Mouse (Mus musculus) hindbrain, embryonic 14.5 days (tissue): ENCODE results near the gene 4931409K22Rik. TPM values are rescaled to one million over a fixed set of nuclear protein-coding genes. Genes with fewer than 3 reads are reported as not detected.

Source experiments
- ATAC-seq: fragments of 200-750 bp; cut with Nextera tagmentation; 2 replicates; pipeline ENCODE4 v1.8.0; 2017; ENCODE audit warnings: moderate number of reproducible peaks, mild to moderate bottlenecking, moderate TSS enrichment, moderate library complexity; ENCODE audit not compliant: low FRiP score
- DNase-seq: peaks from one replicate; pipeline ENCODE4 v3.0.0-alpha.2; 2015; ENCODE audit warnings: low spot score
- H3K27ac ChIP-seq: fragments of 300-500 bp; sonication (generic); 2 replicates; pipeline ENCODE4 v1.5.1; 2014; ENCODE audit warnings: mild to moderate bottlenecking, moderate library complexity
- H3K27me3 ChIP-seq: fragments of 300-500 bp; sonication (generic); 2 replicates; pipeline ENCODE4 v1.6.1; 2014; ENCODE audit warnings: mild to moderate bottlenecking, low read length, mixed read lengths; ENCODE audit not compliant: control insufficient read depth, insufficient read depth
- H3K36me3 ChIP-seq: fragments of 300-500 bp; sonication (generic); replicated peaks from 2 replicates; pipeline ENCODE4 v1.6.1; 2014; ENCODE audit not compliant: control insufficient read depth, insufficient read depth
- H3K4me1 ChIP-seq: fragments of 300-500 bp; sonication (generic); replicated peaks from 2 replicates; pipeline ENCODE4 v1.6.1; 2014; ENCODE audit warnings: antibody characterized with exemption, low read length, mixed read lengths; ENCODE audit not compliant: control insufficient read depth, insufficient read depth
- H3K4me2 ChIP-seq: fragments of 300-500 bp; sonication (generic); replicated peaks from 2 replicates; pipeline ENCODE4 v1.6.1; 2014; ENCODE audit warnings: mild to moderate bottlenecking, moderate library complexity
- H3K4me3 ChIP-seq: fragments of 300-500 bp; sonication (generic); replicated peaks from 2 replicates; pipeline ENCODE4 v1.5.1; 2014; ENCODE audit warnings: mild to moderate bottlenecking, low read length
- H3K9ac ChIP-seq: fragments of 300-500 bp; sonication (generic); 2 replicates; pipeline ENCODE4 v1.6.1; 2014
- H3K9me3 ChIP-seq: fragments of 300-500 bp; sonication (generic); 2 replicates; pipeline ENCODE4 v1.6.1; 2016; ENCODE audit warnings: low read length; ENCODE audit not compliant: control insufficient read depth
- WGBS: fragments of 180-500 bp; shearing (Covaris S2); extraction: QIAGEN DNeasy Blood & Tissue Kit; methylation state at CpG from one replicate; pipeline ENCODE4 v1.1.7; 2014; 5-methylcytosine and 5-hydroxymethylcytosine counted together
- polyA plus RNA-seq: library from polyadenylated mRNA; unstranded; fragments of >200 nt; fragmentation: Nextera tagmentation; extraction: Ambion mirVana; gene quantifications from 2 replicates; pipeline ENCODE4 v1.2.1, GENCODE M21; 2014

Gene 4931409K22Rik
- polyA plus RNA-seq, 1 experiment from 2014 or later = 0.19 TPM

DNA sequence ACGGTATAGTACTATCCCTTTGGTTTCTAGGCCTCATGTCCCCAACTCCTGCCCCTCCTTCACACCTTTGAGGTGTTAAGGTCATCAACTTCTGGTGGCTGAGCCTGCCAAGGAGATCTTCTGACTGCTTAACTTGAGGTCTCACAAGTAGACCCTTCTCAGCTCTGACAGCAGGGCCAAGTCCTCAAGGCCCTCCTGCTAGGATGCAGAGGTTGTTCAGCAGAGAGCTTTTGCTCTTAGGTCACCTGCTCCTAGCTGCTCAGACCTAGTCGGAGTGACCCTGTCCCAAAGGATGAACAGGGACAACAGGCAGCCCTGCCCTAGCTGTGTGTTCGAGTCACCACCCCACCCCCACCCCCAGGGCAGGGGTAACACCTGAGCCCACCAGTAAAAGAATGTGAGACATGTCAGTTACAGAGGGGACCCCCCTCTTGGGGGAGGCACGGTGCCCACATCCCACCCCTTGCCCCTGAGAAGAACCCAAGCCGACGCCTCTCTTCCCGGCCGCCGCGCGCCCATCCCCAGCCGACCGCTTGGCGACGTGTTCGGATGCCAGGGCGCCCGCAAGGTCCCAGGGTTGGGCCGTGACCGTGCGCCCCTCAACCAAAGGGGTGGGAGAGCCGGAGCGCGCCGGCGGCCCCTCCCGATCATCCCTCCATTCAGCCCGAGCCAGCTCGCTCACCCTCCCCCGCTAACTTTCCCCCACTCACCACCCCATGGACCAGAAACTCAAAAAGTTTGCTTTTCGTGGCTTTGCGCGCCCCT, 44.6 kb upstream of the 4931409K22Rik start:
- peaks cover 82% of the 10 kb centered on the region for H3K4me1 ChIP-seq
- DNase-seq (no peak), ATAC-seq (no peak)
- peak overlapping the region; percentile 54 for H3K4me3 ChIP-seq
- peak overlapping the region; percentile 87 for H3K9ac ChIP-seq
- no peaks in the 10 kb centered on the region for H3K27me3 ChIP-seq
- no peaks in the 10 kb centered on the region for H3K36me3 ChIP-seq
- no peaks in the 10 kb centered on the region for H3K9me3 ChIP-seq
- under 1% methylated on average over 21 of the region's 33 CpGs for WGBS
- peak overlapping the region; percentile 97 for H3K27ac ChIP-seq
- peak overlapping the region; percentile 95 for H3K4me2 ChIP-seq

DNA sequence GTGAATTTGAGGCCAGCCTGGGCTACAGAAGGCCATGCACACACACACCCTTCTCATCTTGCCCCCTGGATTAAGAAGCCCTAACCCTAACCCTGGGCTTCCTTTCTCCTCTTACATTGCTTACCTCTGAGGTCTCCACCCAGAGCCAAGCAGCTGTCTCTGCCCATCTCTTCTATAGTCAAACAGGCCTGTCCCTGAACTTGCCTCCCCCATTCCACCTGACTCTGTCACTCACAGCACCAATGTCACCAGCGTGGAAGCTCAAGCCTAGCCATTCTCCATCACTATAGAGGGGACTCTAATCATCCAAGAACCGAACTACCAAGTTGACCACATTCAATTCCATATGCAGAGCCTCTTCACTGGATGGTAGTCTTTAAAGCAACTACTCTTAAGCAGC, 43.6 kb upstream of the 4931409K22Rik start:
- H3K4me2 ChIP-seq = peak overlapping the region; percentile 95
- ATAC-seq = no peak
- peaks cover 8% of the 10 kb centered on the region; the same call in 1 of the 2 replicates for H3K36me3 ChIP-seq
- no peak overlapping the region for H3K27ac ChIP-seq
- DNase-seq = no peak
- H3K9ac ChIP-seq = no peak overlapping the region
- no peaks in the 10 kb centered on the region for H3K9me3 ChIP-seq
- no peak overlapping the region for H3K4me3 ChIP-seq
- WGBS = 66% methylated on average over 2 of the region's 2 CpGs
- peaks cover 83% of the 10 kb centered on the region for H3K4me1 ChIP-seq
- no peaks in the 10 kb centered on the region for H3K27me3 ChIP-seq

DNA sequence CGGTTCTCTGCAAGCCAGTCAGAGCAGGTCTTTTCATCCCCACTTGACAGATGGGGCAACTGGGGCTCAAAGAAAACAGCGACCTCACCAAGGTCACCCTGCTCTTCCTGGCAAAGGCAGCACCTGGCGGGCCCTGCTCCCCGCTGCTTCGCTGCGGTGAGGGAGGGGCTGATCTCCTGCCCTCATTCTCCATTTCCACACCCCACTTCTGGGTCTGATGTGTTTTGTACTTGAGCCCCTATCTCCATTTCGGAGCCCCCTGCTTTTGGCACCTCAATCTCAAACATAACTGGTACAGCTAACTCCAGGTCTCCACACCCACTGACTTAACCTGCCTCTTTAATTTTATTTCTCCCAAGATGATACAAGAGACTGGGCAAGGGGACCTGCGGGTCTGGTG, 42.5 kb upstream of the 4931409K22Rik start:
- H3K9ac ChIP-seq = peak overlapping the region; percentile 77
- H3K27me3 ChIP-seq = no peaks in the 10 kb centered on the region
- H3K9me3 ChIP-seq = no peaks in the 10 kb centered on the region
- peaks cover 19% of the 10 kb centered on the region for H3K36me3 ChIP-seq
- WGBS = 16% methylated on average over 8 of the region's 8 CpGs
- DNase-seq = no peak
- peak overlapping the region; percentile 87 for H3K4me2 ChIP-seq
- peak overlapping the region; percentile 47 for H3K4me3 ChIP-seq
- peaks cover 82% of the 10 kb centered on the region for H3K4me1 ChIP-seq
- peak overlapping the region; percentile 77; the same call in 1 of the 2 replicates for H3K27ac ChIP-seq
- ATAC-seq = no peak

DNA sequence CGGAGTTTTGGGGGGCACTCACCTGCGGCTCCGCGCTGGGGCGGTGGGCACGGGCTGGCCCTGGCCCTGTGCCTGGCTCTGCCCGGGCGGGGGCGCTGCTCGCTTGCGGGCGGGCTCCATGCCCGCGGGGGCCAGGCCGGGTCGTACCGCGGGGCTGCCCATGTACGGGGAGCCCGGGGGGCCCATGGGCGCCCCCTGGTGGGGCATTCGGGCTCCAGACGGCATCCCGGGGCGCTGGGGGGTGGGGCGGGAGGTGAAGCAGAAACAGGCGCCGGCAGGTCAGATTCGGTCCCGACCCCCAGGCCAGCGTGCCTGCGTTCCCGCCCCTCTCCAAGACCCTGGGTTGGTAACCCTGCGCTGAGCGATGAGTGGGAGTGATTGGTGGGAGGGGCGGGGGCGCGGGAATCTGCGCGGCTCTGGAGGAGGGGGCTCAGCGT, 42.0 kb upstream of the 4931409K22Rik start:
- Histone ChIP-seq H3K27ac (peak overlapping the region; percentile 77), H3K4me2 (peak overlapping the region; percentile 87), H3K4me1 (peaks cover 77% of the 10 kb centered on the region), H3K9ac (peak overlapping the region; percentile 77), H3K36me3 (peaks cover 25% of the 10 kb centered on the region), H3K9me3 (no peaks in the 10 kb centered on the region), H3K27me3 (no peaks in the 10 kb centered on the region), H3K4me3 (peak overlapping the region; percentile 47)
- under 1% methylated on average over 41 of the region's 41 CpGs for WGBS
- DNase-seq (peak; percentile 51), ATAC-seq (peak; percentile 24; the same call in 1 of the 2 replicates)

DNA sequence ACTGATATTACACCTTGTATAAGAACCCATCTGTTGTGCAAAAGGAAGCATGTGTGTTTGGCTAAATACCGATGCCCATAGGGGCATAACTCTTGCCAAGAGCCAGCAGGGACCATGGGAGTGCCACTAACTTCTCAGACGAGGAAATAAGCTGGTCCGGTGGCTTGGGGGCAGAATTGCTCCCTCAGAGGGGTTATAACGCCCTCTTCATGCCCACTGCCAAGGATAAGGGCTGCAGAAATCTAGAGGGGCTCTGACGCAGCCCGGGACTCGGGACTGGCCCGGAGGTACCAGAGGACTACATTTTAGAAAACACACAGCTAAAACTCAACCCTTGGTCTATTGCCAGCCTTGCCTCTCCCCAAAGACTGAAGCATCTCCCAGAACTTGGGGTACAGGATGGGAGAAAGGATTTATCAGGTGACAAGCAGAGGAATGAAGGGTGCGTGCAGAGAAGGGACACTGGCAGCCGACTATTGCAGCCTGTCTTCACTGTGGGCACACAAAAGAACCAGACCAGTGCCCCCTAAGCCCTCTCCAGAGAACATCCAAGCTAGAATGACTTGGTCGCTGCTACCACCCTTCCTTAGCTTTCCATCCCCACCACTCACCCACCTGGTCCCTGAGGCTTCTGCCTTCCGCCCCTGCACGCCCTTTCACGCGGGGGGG, 41.4 kb upstream of the 4931409K22Rik start:
- 20% methylated on average over 15 of the region's 15 CpGs for WGBS
- Histone ChIP-seq H3K9me3 (no peaks in the 10 kb centered on the region), H3K4me3 (peak overlapping the region; percentile 47), H3K27me3 (no peaks in the 10 kb centered on the region), H3K4me2 (peak overlapping the region; percentile 87), H3K27ac (peak overlapping the region; percentile 77), H3K4me1 (peaks cover 71% of the 10 kb centered on the region), H3K9ac (peak overlapping the region; percentile 77), H3K36me3 (peaks cover 30% of the 10 kb centered on the region)
- ATAC-seq (no peak), DNase-seq (peak; percentile 35)

- Histone ChIP-seq H3K9ac (peak overlapping the region; percentile 37), H3K4me2 (peak overlapping the region; percentile 39), H3K4me1 (peaks cover 64% of the 10 kb centered on the region), H3K36me3 (peaks cover 38% of the 10 kb centered on the region), H3K4me3 (peak overlapping the region; percentile 7; the same call in 1 of the 2 replicates), H3K27me3 (no peaks in the 10 kb centered on the region), H3K9me3 (no peaks in the 10 kb centered on the region), H3K27ac (peak overlapping the region; percentile 83)
- WGBS = 43% methylated on average over 2 of the region's 2 CpGs
- ATAC-seq (no peak), DNase-seq (peak; percentile 89)
These were observed 40.7 kb upstream of the 4931409K22Rik start for GRCm38 (mm10) chr5:24597221-24597728.

GRCm38 (mm10) chr5:24596519-24597171, 40.0 kb upstream of the 4931409K22Rik start:
- H3K9me3 ChIP-seq = no peaks in the 10 kb centered on the region
- H3K27me3 ChIP-seq = no peaks in the 10 kb centered on the region
- ATAC-seq (peak; percentile 39), DNase-seq (peak; percentile 67)
- WGBS = 11% methylated on average over 11 of the region's 11 CpGs
- peaks cover 44% of the 10 kb centered on the region for H3K36me3 ChIP-seq
- peaks cover 60% of the 10 kb centered on the region for H3K4me1 ChIP-seq
- peak overlapping the region; percentile 83 for H3K27ac ChIP-seq
- peak overlapping the region; percentile 37 for H3K9ac ChIP-seq
- peak overlapping the region; percentile 7; the same call in 1 of the 2 replicates for H3K4me3 ChIP-seq
- peak overlapping the region; percentile 39 for H3K4me2 ChIP-seq

DNA sequence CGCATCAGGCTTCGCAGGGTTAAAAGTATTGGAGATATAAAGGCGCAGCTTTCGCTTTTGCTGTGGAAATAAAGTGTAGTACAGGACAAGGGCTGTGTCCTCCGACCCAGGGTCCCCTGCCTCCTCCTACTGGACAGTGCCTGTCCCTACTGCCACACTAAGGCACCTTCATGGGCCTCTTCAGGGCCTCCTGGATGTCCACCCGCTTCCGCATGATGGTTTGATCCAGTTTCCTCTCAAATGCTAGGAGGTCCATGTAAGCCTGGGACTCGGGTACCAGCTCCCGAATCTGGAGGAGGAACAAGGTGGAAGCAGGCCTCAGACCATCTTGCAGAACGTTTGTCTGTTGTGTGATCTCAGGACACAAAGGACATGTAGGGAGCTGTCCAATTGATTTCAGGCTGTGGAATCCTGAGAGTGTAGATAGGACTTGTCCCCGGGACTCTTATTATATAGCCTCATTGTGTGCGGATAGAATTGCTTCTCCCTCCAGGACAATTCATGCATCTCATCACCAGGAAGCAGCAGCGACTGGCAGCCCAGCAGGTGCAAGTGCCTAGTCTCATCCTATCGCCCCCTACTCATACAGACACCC, 39.3 kb upstream of the 4931409K22Rik start:
- H3K36me3 ChIP-seq = peaks cover 52% of the 10 kb centered on the region

More for the DNA sequence above, 39.3 kb upstream of the 4931409K22Rik start:
- DNase-seq = no peak
- H3K4me2 ChIP-seq = peak overlapping the region; percentile 39
- WGBS = 42% methylated on average over 14 of the region's 14 CpGs
- H3K27ac ChIP-seq = peak overlapping the region; percentile 83
- no peaks in the 10 kb centered on the region for H3K27me3 ChIP-seq
- H3K4me3 ChIP-seq = no peak overlapping the region
- H3K9ac ChIP-seq = peak overlapping the region; percentile 37; the same call in 1 of the 2 replicates
- no peaks in the 10 kb centered on the region for H3K9me3 ChIP-seq
- ATAC-seq = no peak
- H3K4me1 ChIP-seq = peaks cover 52% of the 10 kb centered on the region
